Mouse (Mus musculus): ENCODE data around the gene Ngdn. TPM values are rescaled to one million over a fixed set of nuclear protein-coding genes. Genes with fewer than 3 reads are reported as not detected.
"Not testable (repeated sequence)": the region's sequence is repeated elsewhere in the genome, so short reads cannot be mapped to it uniquely, and the experiment has no call there.

The Ngdn gene
- polyA plus RNA-seq, 1 experiment, result 15.5 TPM

DNA sequence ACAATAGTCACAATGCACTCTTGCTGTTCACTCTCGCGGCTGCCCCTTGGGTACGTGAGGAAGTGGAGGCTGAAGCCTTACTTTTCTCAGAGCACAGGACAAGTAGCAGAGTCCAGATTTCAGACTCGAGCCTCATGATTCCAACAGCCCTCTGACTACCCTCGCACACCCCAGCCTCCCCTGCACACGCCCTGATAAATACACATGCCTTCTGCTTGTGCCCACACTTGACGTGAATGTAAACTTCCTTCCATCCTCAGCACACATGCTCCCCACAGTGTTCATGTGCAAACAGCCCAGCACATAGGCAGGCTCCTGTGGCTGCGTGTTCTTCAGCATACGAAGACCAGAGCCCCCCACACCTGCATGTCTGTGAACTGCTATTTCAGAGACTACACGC, 21.6 kb upstream of the Ngdn start:
- no peak for DNase-seq
- TF ChIP-seq POLR2A (IDR thresholded peaks at IDR 0.05; ENCODE audit: low read depth, low read length), result no peak
- no peak for TF ChIP-seq CTCF (conservative IDR thresholded peaks at IDR 0.05; ENCODE audit: insufficient read depth, insufficient read length, low read depth, low read length)
- Histone ChIP-seq H3K27ac (ENCODE audit: insufficient read depth, low read depth, low read length) (no peak overlapping the region), H3K27me3 (replicated peaks; ENCODE audit: control insufficient read depth, insufficient read depth, low read length) (no peaks in the 10 kb centered on the region), H3K4me3 (ENCODE audit: insufficient read depth, low read depth, low read length) (no peak overlapping the region), H3K4me1 (ENCODE audit: control insufficient read depth, insufficient read depth, low read length) (no peaks in the 10 kb centered on the region), H3K36me3 (ENCODE audit: control insufficient read depth, insufficient read depth, low read length) (no peaks in the 10 kb centered on the region)
- WGBS, result 84% methylated on average over 10 of the region's 10 CpGs

DNA sequence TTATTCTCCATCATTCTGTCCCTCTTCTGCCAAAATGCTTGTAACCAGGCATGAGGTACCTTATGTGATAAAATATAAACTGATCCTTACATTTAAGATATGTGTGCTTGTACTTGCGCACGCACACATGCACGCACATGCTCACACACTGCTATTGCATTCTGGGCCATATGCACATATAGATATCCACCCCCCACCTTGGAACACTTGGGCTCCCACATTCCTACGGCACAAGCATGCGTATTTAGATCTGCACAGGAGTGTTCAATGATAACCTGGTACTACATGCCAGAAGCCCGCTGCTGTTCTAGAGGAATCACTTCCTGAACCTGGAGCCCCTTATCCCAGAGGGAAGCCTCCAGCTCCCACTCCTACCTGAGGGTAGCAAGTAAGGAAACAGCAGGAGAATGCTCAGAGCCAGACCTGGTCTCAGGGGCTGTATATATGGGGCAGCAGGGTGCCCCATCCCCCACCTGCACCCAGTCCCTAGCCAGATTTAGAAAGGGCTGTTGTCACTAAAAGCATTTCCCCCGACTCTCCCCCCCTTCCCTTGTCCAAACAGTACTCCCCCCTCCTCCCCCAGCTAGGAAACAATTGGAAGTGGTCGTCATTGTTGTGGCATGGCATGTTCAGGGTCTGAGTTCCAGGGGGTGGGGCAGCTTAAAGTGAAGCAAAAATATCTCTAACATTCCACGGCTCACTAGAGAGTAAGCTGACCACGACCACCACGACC, 21.0 kb upstream of the Ngdn start, which contains the start of gene Myh7:
Gene Myh7 (minus strand): TSS at position 491 of the 733 bp plus-strand sequence.
- WGBS, result 57% methylated on average over 11 of the region's 11 CpGs
- no peaks in the 10 kb centered on the region for H3K4me1 ChIP-seq (ENCODE audit: control insufficient read depth, insufficient read depth, low read length)
- no peak for TF ChIP-seq CTCF (conservative IDR thresholded peaks at IDR 0.05; ENCODE audit: insufficient read depth, insufficient read length, low read depth, low read length)
- no peak for TF ChIP-seq POLR2A (IDR thresholded peaks at IDR 0.05; ENCODE audit: low read depth, low read length)
- H3K4me3 ChIP-seq (ENCODE audit: insufficient read depth, low read depth, low read length), result no peak within 1 kb of the TSS
- no peak within 1 kb of the TSS for H3K27ac ChIP-seq (ENCODE audit: insufficient read depth, low read depth, low read length)
- no peak for DNase-seq
- no peaks in the 10 kb centered on the region for H3K36me3 ChIP-seq (ENCODE audit: control insufficient read depth, insufficient read depth, low read length)
- H3K27me3 ChIP-seq (replicated peaks; ENCODE audit: control insufficient read depth, insufficient read depth, low read length), result no peaks in the 10 kb centered on the region

DNA sequence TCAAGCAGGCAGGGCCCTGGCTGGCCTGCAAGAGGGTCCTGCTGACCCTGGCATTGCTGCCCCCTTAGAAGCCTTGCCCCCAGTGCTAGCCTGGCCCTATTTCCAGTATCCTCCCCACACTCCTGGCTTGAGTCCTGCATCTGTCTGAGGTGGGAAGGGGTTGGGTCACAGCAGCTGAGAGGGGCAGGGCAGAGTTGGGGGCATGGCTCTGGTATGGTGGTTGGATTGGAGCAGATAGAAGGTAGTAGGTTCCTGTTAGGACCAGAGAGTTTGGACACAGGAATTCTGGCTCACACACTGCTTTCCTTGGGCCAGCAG, 20.4 kb upstream of the Ngdn start:
- no peak overlapping the region for H3K4me3 ChIP-seq (ENCODE audit: insufficient read depth, low read depth, low read length)
- no peaks in the 10 kb centered on the region for H3K27me3 ChIP-seq (replicated peaks; ENCODE audit: control insufficient read depth, insufficient read depth, low read length)
- H3K36me3 ChIP-seq (ENCODE audit: control insufficient read depth, insufficient read depth, low read length), result no peaks in the 10 kb centered on the region
- no peak for TF ChIP-seq CTCF (conservative IDR thresholded peaks at IDR 0.05; ENCODE audit: insufficient read depth, insufficient read length, low read depth, low read length)
- no peak for TF ChIP-seq POLR2A (IDR thresholded peaks at IDR 0.05; ENCODE audit: low read depth, low read length)
- H3K27ac ChIP-seq (ENCODE audit: insufficient read depth, low read depth, low read length), result no peak overlapping the region
- DNase-seq, result no peak
- H3K4me1 ChIP-seq (ENCODE audit: control insufficient read depth, insufficient read depth, low read length), result no peaks in the 10 kb centered on the region

DNA sequence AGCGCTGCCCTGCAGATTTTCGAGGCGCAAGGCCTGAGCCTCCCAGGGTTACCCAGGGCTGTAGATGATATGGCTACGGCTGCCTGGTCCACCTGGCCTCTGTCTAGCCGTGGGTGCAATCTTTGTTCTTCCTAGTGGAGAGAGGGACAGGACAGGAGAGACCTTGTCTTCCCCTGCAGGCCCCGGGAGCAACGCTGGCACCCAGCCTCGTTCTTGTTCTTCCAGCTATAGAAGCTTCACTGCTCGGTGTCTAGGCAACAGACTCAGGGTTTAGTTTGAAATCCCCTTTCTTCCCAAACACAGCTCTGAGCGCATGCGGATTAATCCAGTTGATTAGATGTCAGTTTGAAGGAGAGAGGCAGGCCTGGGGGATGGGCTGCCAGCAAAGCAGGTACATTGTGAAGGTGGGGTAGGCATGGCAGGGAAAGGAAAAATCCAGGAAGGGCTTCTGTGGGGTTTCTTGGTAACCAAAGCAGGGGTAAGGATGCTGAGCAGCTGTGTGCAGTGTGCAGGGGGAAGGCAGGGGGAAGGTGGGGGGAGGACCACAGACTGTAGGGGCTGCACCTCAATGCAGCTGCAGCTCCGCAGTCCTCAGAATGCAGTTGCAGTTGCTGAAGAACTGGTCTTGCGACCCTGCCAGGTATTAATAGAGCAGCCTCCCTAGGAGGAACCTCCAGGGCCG, 19.7 kb upstream of the Ngdn start:
- Histone ChIP-seq H3K27ac (ENCODE audit: insufficient read depth, low read depth, low read length) (no peak overlapping the region), H3K36me3 (ENCODE audit: control insufficient read depth, insufficient read depth, low read length) (no peaks in the 10 kb centered on the region), H3K4me1 (ENCODE audit: control insufficient read depth, insufficient read depth, low read length) (no peaks in the 10 kb centered on the region), H3K27me3 (replicated peaks; ENCODE audit: control insufficient read depth, insufficient read depth, low read length) (no peaks in the 10 kb centered on the region), H3K4me3 (ENCODE audit: insufficient read depth, low read depth, low read length) (no peak overlapping the region)
- 70% methylated on average over 14 of the region's 14 CpGs for WGBS
- TF ChIP-seq POLR2A (IDR thresholded peaks at IDR 0.05; ENCODE audit: low read depth, low read length), result no peak
- TF ChIP-seq CTCF (conservative IDR thresholded peaks at IDR 0.05; ENCODE audit: insufficient read depth, insufficient read length, low read depth, low read length), result no peak
- no peak for DNase-seq

DNA sequence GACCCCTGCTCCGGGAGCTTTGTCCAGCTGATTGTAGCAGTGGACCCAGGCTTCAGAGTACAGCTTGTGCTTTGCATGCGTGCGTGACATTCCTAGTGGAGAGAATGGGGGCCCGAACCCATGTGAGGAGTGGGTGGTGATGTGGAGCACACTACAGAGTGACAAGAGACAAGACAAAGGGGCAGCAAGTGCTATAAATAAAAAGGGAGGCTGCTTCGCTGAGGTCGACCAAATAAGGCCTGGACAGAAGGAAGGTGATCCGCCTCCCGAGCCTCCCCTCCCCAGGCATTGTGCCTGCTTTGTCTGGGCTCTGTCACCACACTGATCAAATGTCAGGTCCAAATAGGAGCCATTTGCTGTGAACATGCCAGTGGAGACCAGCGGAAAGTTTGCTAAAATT, 18.5 kb upstream of the Ngdn start:
- Histone ChIP-seq H3K36me3 (ENCODE audit: control insufficient read depth, insufficient read depth, low read length) (no peaks in the 10 kb centered on the region), H3K4me1 (ENCODE audit: control insufficient read depth, insufficient read depth, low read length) (no peaks in the 10 kb centered on the region), H3K27ac (ENCODE audit: insufficient read depth, low read depth, low read length) (no peak overlapping the region), H3K27me3 (replicated peaks; ENCODE audit: control insufficient read depth, insufficient read depth, low read length) (no peaks in the 10 kb centered on the region), H3K4me3 (ENCODE audit: insufficient read depth, low read depth, low read length) (no peak overlapping the region)
- WGBS, result 71% methylated on average over 9 of the region's 9 CpGs
- no peak for DNase-seq
- TF ChIP-seq POLR2A (IDR thresholded peaks at IDR 0.05; ENCODE audit: low read depth, low read length) (no peak), CTCF (conservative IDR thresholded peaks at IDR 0.05; ENCODE audit: insufficient read depth, insufficient read length, low read depth, low read length) (no peak)

DNA sequence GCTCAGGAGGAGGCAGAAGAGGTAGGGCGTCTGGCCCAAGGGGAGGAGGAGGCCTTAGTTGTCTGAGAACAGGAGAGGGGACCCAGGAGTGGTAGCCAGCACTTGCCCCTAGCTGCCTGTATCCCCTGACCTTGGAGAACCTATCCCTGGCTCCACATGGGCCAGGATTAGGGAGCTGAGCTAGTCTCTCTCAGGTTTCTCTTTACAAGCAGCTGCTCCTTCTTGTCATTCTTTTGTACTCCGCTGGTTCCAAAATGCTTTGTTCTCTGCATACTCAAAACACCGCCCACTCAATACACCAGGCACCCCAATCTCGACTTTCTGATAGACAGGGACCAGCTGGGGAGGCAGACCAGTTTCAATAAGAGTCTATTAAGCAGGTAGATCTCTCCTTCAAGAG, 18.0 kb upstream of the Ngdn start:
- Histone ChIP-seq H3K27me3 (replicated peaks; ENCODE audit: control insufficient read depth, insufficient read depth, low read length) (no peaks in the 10 kb centered on the region), H3K27ac (ENCODE audit: insufficient read depth, low read depth, low read length) (no peak overlapping the region), H3K4me1 (ENCODE audit: control insufficient read depth, insufficient read depth, low read length) (no peaks in the 10 kb centered on the region), H3K4me3 (ENCODE audit: insufficient read depth, low read depth, low read length) (no peak overlapping the region), H3K36me3 (ENCODE audit: control insufficient read depth, insufficient read depth, low read length) (no peaks in the 10 kb centered on the region)
- no peak for DNase-seq
- WGBS, result 66% methylated on average over 4 of the region's 4 CpGs
- TF ChIP-seq CTCF (conservative IDR thresholded peaks at IDR 0.05; ENCODE audit: insufficient read depth, insufficient read length, low read depth, low read length), result no peak
- no peak for TF ChIP-seq POLR2A (IDR thresholded peaks at IDR 0.05; ENCODE audit: low read depth, low read length)

DNA sequence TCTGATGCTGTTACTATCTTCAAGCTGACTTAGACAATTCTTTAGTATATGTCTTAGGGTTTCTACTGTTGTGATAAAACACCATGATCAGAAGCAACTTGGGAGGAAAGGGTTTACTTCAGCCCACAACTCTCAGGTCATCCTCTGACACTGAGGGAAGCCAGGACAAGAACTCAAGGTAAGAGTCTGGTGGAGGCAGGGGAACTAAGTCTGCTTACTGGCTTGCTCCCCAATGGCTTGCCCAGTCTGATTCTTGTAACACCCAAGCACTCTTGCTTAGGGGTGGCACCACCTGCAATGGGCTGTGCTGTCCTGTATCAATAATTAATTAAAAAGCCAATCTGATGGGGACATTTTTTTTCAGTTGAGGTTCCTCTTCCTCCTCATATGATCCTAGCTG, 16.6 kb upstream of the Ngdn start:
- no peak overlapping the region for H3K27ac ChIP-seq (ENCODE audit: insufficient read depth, low read depth, low read length)
- no peak overlapping the region for H3K4me3 ChIP-seq (ENCODE audit: insufficient read depth, low read depth, low read length)
- no peak for DNase-seq
- H3K36me3 ChIP-seq (ENCODE audit: control insufficient read depth, insufficient read depth, low read length), result no peaks in the 10 kb centered on the region
- no peaks in the 10 kb centered on the region for H3K27me3 ChIP-seq (replicated peaks; ENCODE audit: control insufficient read depth, insufficient read depth, low read length)
- TF ChIP-seq CTCF (conservative IDR thresholded peaks at IDR 0.05; ENCODE audit: insufficient read depth, insufficient read length, low read depth, low read length) (no peak), POLR2A (IDR thresholded peaks at IDR 0.05; ENCODE audit: low read depth, low read length) (no peak)
- no peaks in the 10 kb centered on the region for H3K4me1 ChIP-seq (ENCODE audit: control insufficient read depth, insufficient read depth, low read length)

DNA sequence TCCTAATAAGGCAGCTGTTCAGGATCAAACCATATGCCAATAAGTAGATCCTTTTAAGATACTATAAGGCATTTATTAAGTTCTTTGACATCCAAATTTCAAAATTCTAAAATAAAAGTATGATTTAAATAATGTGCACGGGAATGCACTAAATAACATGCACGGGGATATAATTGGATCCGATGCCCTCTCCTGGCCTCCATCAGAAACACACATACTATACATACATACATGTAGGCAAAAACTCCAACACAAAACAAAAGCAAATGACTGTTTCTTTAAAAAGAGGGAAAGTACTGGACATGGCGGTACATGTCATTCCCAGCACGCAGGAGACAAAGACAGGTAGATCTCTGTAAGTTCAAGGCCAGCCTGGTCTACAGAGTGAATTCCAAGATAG, 15.4 kb upstream of the Ngdn start:
- 77% methylated on average over 5 of the region's 5 CpGs for WGBS
- H3K27me3 ChIP-seq (replicated peaks; ENCODE audit: control insufficient read depth, insufficient read depth, low read length); H3K36me3 ChIP-seq (ENCODE audit: control insufficient read depth, insufficient read depth, low read length): not testable (repeated sequence)

More for the DNA sequence above, 15.4 kb upstream of the Ngdn start:
- DNase-seq; H3K4me1 ChIP-seq (ENCODE audit: control insufficient read depth, insufficient read depth, low read length); H3K4me3 ChIP-seq (ENCODE audit: insufficient read depth, low read depth, low read length); H3K27ac ChIP-seq (ENCODE audit: insufficient read depth, low read depth, low read length): not testable (repeated sequence)

Measured in kidney, adult 2 months (tissue).